Mouse (Mus musculus) midbrain, embryonic 16.5 days (tissue): ENCODE results near the gene Erc1. TPM values are rescaled to one million over a fixed set of nuclear protein-coding genes. Genes with fewer than 3 reads are reported as not detected.

Experiments
- ATAC-seq: fragments of 200-750 bp; cut with Nextera tagmentation; 2 replicates; pipeline ENCODE4 v1.8.0; 2017; ENCODE audit warnings: moderate TSS enrichment
- H3K27ac ChIP-seq: fragments of 300-500 bp; sonication (generic); 2 replicates; pipeline ENCODE4 v1.5.1; 2014; ENCODE audit warnings: mild to moderate bottlenecking, low read length, mixed read lengths
- H3K27me3 ChIP-seq: fragments of 300-500 bp; sonication (generic); 2 replicates; pipeline ENCODE4 v1.6.1; 2014; ENCODE audit warnings: low read depth, low read length, mixed read lengths; ENCODE audit not compliant: control insufficient read depth, insufficient read depth
- H3K36me3 ChIP-seq: fragments of 300-500 bp; sonication (generic); 2 replicates; pipeline ENCODE4 v1.6.1; 2014; ENCODE audit warnings: mild to moderate bottlenecking, low read length, moderate library complexity, mixed read lengths; ENCODE audit not compliant: control insufficient read depth, insufficient read depth
- H3K4me1 ChIP-seq: fragments of 300-500 bp; sonication (generic); 2 replicates; pipeline ENCODE4 v1.6.1; 2014; ENCODE audit warnings: mild to moderate bottlenecking, low read length, mixed read lengths; ENCODE audit not compliant: control insufficient read depth, insufficient read depth
- H3K4me2 ChIP-seq: fragments of 300-500 bp; sonication (generic); 2 replicates; pipeline ENCODE4 v1.6.1; 2014; ENCODE audit warnings: mild to moderate bottlenecking, low read length, mixed read lengths
- H3K4me3 ChIP-seq: fragments of 300-500 bp; sonication (generic); 2 replicates; pipeline ENCODE4 v1.5.1; 2014; ENCODE audit warnings: low read depth, mild to moderate bottlenecking, low read length, moderate library complexity, mixed read lengths
- H3K9ac ChIP-seq: fragments of 300-500 bp; sonication (generic); 2 replicates; pipeline ENCODE4 v1.6.1; 2014; ENCODE audit warnings: low read depth, low read length, mixed read lengths
- H3K9me3 ChIP-seq: fragments of 300-500 bp; sonication (generic); replicated peaks from 2 replicates; pipeline ENCODE4 v1.6.1; 2014; ENCODE audit warnings: mild to moderate bottlenecking, low read length, mixed read lengths; ENCODE audit not compliant: control insufficient read depth, poor library complexity, severe bottlenecking
- WGBS: fragments of 180-500 bp; shearing (Covaris S2); extraction: QIAGEN DNeasy Blood & Tissue Kit; methylation state at CpG from one replicate; pipeline ENCODE4 v1.1.7; 2014; 5-methylcytosine and 5-hydroxymethylcytosine counted together
- polyA plus RNA-seq: library from polyadenylated mRNA; unstranded; fragments of >200 nt; fragmentation: Nextera tagmentation; extraction: Ambion mirVana; gene quantifications from 2 replicates; pipeline ENCODE4 v1.2.1, GENCODE M21; 2015

The Erc1 gene
- polyA plus RNA-seq, 1 experiment from 2014 or later = 47.9 TPM

- no peak for ATAC-seq
- no peak overlapping the region for H3K4me2 ChIP-seq
- H3K4me3 ChIP-seq = no peak overlapping the region
- H3K36me3 ChIP-seq = peaks cover 3% of the 10 kb centered on the region
- no peak overlapping the region for H3K27ac ChIP-seq
- H3K27me3 ChIP-seq = no peaks in the 10 kb centered on the region
- H3K9ac ChIP-seq = no peak overlapping the region
- no peaks in the 10 kb centered on the region for H3K4me1 ChIP-seq
- no peaks in the 10 kb centered on the region for H3K9me3 ChIP-seq
These were observed 138.4 kb downstream of the Erc1 start for GRCm38 (mm10) chr6:119709552-119709951.

GRCm38 (mm10) chr6:119707911-119708310 is 140.1 kb downstream of the Erc1 start:
- no peaks in the 10 kb centered on the region for H3K9me3 ChIP-seq
- H3K4me1 ChIP-seq = no peaks in the 10 kb centered on the region
- ATAC-seq = no peak
- WGBS = 91% methylated on average over 5 of the region's 5 CpGs
- H3K27me3 ChIP-seq = no peaks in the 10 kb centered on the region
- H3K4me3 ChIP-seq = no peak overlapping the region
- H3K9ac ChIP-seq = no peak overlapping the region
- H3K36me3 ChIP-seq = peaks cover under 1% of the 10 kb centered on the region
- no peak overlapping the region for H3K4me2 ChIP-seq
- no peak overlapping the region for H3K27ac ChIP-seq

- H3K4me2 ChIP-seq = no peak overlapping the region
- H3K36me3 ChIP-seq = no peaks in the 10 kb centered on the region
- H3K4me3 ChIP-seq = no peak overlapping the region
- H3K27ac ChIP-seq = no peak overlapping the region
- no peaks in the 10 kb centered on the region for H3K9me3 ChIP-seq
- WGBS = 93% methylated on average over 2 of the region's 2 CpGs
- H3K4me1 ChIP-seq = no peaks in the 10 kb centered on the region
- no peaks in the 10 kb centered on the region for H3K27me3 ChIP-seq
- no peak overlapping the region for H3K9ac ChIP-seq
- no peak for ATAC-seq
These were observed 143.1 kb downstream of the Erc1 start for GRCm38 (mm10) chr6:119704899-119705298.

DNA sequence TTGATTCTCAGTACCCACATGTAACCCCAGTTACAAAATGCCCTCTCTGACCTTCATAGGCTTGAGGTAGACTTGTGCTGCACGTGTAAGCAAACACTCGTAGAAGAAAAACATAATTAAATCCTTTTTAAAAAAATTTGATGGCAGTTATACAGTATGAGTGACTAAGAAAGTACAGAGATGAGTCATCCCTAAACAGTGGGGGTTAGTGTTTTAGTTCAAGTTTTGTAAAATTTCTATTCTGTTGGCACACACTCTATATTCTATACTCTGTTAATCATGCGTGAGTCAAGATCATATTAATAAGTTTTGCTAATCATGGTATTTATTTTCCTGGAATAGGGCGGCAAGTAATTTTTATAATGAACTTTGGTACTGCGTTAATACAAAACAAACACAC is 155.2 kb downstream of the Erc1 start:
- no peak overlapping the region for H3K4me3 ChIP-seq
- 95% methylated on average over 5 of the region's 5 CpGs for WGBS
- H3K9ac ChIP-seq = no peak overlapping the region
- no peak overlapping the region for H3K4me2 ChIP-seq
- no peaks in the 10 kb centered on the region for H3K4me1 ChIP-seq
- H3K36me3 ChIP-seq = no peaks in the 10 kb centered on the region; the same call in 1 of the 2 replicates
- ATAC-seq = no peak
- H3K27me3 ChIP-seq = no peaks in the 10 kb centered on the region
- no peak overlapping the region for H3K27ac ChIP-seq
- H3K9me3 ChIP-seq = no peaks in the 10 kb centered on the region

GRCm38 (mm10) chr6:119686470-119686869 is 161.5 kb downstream of the Erc1 start:
- Histone ChIP-seq H3K27ac (no peak overlapping the region), H3K4me2 (no peak overlapping the region), H3K9ac (no peak overlapping the region), H3K4me1 (no peaks in the 10 kb centered on the region), H3K36me3 (no peaks in the 10 kb centered on the region), H3K9me3 (no peaks in the 10 kb centered on the region), H3K4me3 (no peak overlapping the region), H3K27me3 (no peaks in the 10 kb centered on the region)
- ATAC-seq = no peak

DNA sequence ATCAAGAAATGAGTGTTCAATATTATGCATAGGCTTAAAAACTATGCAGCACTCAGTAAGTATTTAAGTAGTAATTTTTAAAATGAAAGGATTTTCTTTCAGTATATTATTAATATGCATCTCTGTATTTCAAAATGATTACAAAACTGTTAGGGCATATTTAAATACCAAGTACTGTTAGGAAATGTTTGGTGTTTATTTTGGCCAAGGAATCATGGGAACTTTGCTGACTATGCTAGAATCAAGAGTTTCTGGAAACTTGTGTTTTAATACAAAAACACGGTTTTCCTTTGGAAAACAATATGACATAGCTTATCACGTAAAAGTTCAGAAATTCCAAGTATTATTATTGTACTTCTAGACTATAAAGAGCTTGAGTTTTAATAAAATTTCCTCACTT is 167.2 kb downstream of the Erc1 start:
- Histone ChIP-seq H3K9me3 (no peaks in the 10 kb centered on the region), H3K27ac (no peak overlapping the region), H3K4me1 (no peaks in the 10 kb centered on the region), H3K4me3 (no peak overlapping the region), H3K4me2 (no peak overlapping the region), H3K36me3 (peaks cover 6% of the 10 kb centered on the region; the same call in 1 of the 2 replicates), H3K9ac (no peak overlapping the region), H3K27me3 (no peaks in the 10 kb centered on the region)
- 92% methylated on average over 2 of the region's 2 CpGs for WGBS
- no peak for ATAC-seq

- Histone ChIP-seq H3K36me3 (peaks cover 7% of the 10 kb centered on the region; the same call in 1 of the 2 replicates), H3K4me1 (peaks cover 3% of the 10 kb centered on the region; the same call in 1 of the 2 replicates), H3K4me3 (no peak overlapping the region), H3K9me3 (no peaks in the 10 kb centered on the region), H3K27me3 (no peaks in the 10 kb centered on the region), H3K27ac (no peak overlapping the region), H3K9ac (no peak overlapping the region), H3K4me2 (no peak overlapping the region)
- 90% methylated on average over 7 of the region's 7 CpGs for WGBS
- ATAC-seq = no peak
These were observed 173.2 kb downstream of the Erc1 start for GRCm38 (mm10) chr6:119674811-119675209.

GRCm38 (mm10) chr6:119674201-119674810 is 173.7 kb downstream of the Erc1 start:
- Histone ChIP-seq H3K4me1 (peaks cover 3% of the 10 kb centered on the region; the same call in 1 of the 2 replicates), H3K27me3 (no peaks in the 10 kb centered on the region), H3K4me3 (no peak overlapping the region), H3K4me2 (no peak overlapping the region), H3K27ac (no peak overlapping the region), H3K9ac (no peak overlapping the region), H3K36me3 (peaks cover 7% of the 10 kb centered on the region; the same call in 1 of the 2 replicates), H3K9me3 (no peaks in the 10 kb centered on the region)
- 76% methylated on average over 5 of the region's 5 CpGs for WGBS
- ATAC-seq = no peak

DNA sequence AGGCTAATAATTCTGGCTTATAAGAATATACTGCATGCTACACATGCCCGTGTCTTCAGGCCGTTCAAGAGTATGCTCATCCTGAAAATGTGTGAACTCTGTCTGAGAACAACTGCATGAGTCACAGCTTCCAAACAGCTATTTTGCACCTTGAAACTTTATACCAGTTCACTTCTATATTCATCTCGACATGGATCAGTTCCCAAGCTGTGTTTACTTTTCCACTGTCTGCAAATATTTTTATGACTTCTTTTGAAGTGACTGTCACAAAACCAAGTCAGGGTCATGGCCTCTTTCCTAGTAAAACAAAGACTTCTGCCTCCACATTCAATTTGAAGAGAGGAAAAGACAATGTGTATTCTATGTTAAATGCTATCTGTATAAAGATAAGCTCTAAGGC is 178.2 kb downstream of the Erc1 start:
- H3K9ac ChIP-seq = no peak overlapping the region
- 0 out of 2 replicates have a peak, but pooled peaks cover 3% of the 10 kb centered on the region for H3K36me3 ChIP-seq
- peaks cover 3% of the 10 kb centered on the region; the same call in 1 of the 2 replicates for H3K4me1 ChIP-seq
- WGBS = 84% methylated on average over 3 of the region's 3 CpGs
- no peak overlapping the region for H3K4me3 ChIP-seq
- H3K9me3 ChIP-seq = no peaks in the 10 kb centered on the region
- no peak overlapping the region for H3K27ac ChIP-seq
- no peak overlapping the region for H3K4me2 ChIP-seq
- no peaks in the 10 kb centered on the region for H3K27me3 ChIP-seq
- ATAC-seq = no peak
